Mouse (Mus musculus) testis, adult 2 months (tissue): ENCODE measurements around the gene Nrn1l.

Experiments used
- CTCF ChIP-seq: fragments of 200-500 bp; IDR thresholded peaks from 2 replicates; pipeline ENCODE4 v1.5.1; 2012; ENCODE audit warnings: low read depth, mild to moderate bottlenecking, inconsistent platforms, low read length, moderate library complexity; ENCODE audit not compliant: control insufficient read depth, insufficient read depth, insufficient replicate concordance
- POLR2A ChIP-seq: fragments of 200-500 bp; IDR thresholded peaks from 2 replicates; pipeline ENCODE4 v1.6.1; 2012; ENCODE audit warnings: low read depth, mild to moderate bottlenecking, inconsistent platforms, low read length, moderate library complexity; ENCODE audit not compliant: control insufficient read depth

DNA sequence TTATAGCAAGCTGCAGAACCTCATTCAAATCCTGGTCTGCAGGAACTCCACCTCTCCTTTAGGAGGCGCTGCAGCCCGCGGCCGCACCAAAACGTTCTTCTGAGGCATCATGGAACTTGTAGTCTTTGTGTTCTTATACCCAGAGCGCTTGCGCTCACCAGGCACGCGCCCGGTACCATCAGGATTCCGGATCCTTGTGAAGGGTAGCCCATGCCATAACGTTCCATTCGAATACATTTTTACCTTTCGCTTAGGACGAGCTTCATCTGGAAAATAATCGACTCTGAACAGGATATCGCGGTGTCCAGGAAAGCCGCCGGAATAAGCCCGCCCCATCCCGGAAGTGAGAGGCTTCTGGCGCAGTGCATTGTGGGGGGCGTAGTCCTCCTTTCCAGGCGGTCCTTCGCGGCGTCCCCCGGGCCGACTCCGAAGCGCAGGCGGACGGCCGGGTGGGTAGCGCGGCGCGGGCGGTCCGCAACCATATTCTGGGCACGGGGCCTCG, 38.6 kb upstream of the Nrn1l start, which contains the start of gene Thap11:
- TF ChIP-seq POLR2A, result peak; percentile 16; the same call in 1 of the 2 replicates
- peak; percentile 96; the same call in 1 of the 2 replicates for TF ChIP-seq CTCF
